Mouse (Mus musculus) C2C12 (cell line): Measurements from ENCODE around the gene Hoxc4.

Experiments used
- CEBPB ChIP-seq: IDR thresholded peaks from one replicate; pipeline ENCODE4 v1.6.1; 2011; ENCODE audit warnings: low read depth, mild to moderate bottlenecking, control low read depth, moderate library complexity
- CTCF ChIP-seq: IDR thresholded peaks from one replicate; pipeline ENCODE4 v1.5.1; 2011; ENCODE audit not compliant: control insufficient read depth, insufficient read depth, insufficient read length
- FOSL1 ChIP-seq: IDR thresholded peaks from one replicate; pipeline ENCODE4 v1.8.0; 2011; ENCODE audit warnings: mild to moderate bottlenecking, low read length; ENCODE audit not compliant: poor library complexity, insufficient read depth, severe bottlenecking
- MAX ChIP-seq: IDR thresholded peaks from one replicate; pipeline ENCODE4 v1.6.1; 2011; ENCODE audit warnings: mild to moderate bottlenecking, control low read depth
- MYOD1 ChIP-seq: IDR thresholded peaks from one replicate; pipeline ENCODE4 v1.6.1; 2011; ENCODE audit warnings: low read depth; ENCODE audit not compliant: control insufficient read depth, insufficient read length
- MYOG ChIP-seq: IDR thresholded peaks from one replicate; pipeline ENCODE4 v1.6.1; 2011; ENCODE audit not compliant: control insufficient read depth, insufficient read length; ENCODE audit errors: extremely low read depth
- USF1 ChIP-seq: IDR thresholded peaks from one replicate; pipeline ENCODE4 v1.6.1; 2011; ENCODE audit warnings: low read depth, mild to moderate bottlenecking, control low read depth, moderate library complexity

GRCm38 (mm10) chr15:102978615-102979515 lies 39.9 kb upstream of the Hoxc4 start:
- TF ChIP-seq CTCF = no peak
- TF ChIP-seq MYOD1 = no peak
- TF ChIP-seq MAX = no peak
- no peak for TF ChIP-seq MYOG
- no peak for TF ChIP-seq CEBPB
- TF ChIP-seq FOSL1 = no peak
- no peak for TF ChIP-seq USF1
